Mouse (Mus musculus) c-Kit-positive CD71-positive TER-119-negative erythroid progenitor cells, embryonic 14.5 days (primary cell): Measurements from ENCODE around the gene Cldn10.

Experiments
- DNase-seq: peaks from one replicate; pipeline ENCODE4 v3.0.0-alpha.2; 2013; ENCODE audit warnings: low read depth

Gene Cldn10

DNA sequence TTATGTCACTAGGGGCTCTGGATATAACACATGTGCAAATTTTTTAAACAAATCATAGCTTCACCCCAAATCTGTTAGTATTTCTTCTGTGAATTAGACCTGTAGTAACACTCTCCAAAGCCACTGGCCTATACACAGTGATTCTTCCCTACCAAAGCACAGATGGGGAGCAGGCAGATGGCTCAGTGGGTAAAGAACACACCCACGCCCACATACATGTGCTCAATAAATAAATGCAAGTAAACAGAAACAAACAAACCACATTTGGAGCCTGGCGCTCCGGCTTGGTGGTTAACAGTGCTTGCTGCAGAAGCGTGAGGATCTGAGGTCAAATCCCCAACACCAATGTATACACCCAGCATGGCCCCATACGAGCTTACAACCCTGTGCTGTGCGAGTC, 123.8 kb downstream of the Cldn10 start:
- DNase-seq: no peak

DNA sequence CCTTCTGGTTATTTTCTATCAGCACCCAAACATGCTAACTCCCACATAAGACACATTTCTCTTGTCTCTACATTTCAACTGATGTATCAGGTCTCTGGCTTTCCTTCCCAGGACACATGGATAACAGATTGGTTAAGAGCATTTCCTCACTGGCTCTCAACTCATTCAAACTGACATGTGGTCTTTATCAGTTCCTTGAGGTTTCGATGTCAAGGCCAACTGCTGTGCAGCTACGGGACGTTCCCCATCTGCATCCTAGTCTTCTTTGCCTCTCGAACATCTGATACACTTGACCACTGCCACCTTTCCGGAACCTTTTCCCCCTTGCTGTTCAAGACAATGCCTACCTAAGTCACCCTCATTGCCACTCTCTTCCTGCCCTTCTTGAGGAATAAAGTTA, 125.9 kb downstream of the Cldn10 start:
- no peak for DNase-seq

DNA sequence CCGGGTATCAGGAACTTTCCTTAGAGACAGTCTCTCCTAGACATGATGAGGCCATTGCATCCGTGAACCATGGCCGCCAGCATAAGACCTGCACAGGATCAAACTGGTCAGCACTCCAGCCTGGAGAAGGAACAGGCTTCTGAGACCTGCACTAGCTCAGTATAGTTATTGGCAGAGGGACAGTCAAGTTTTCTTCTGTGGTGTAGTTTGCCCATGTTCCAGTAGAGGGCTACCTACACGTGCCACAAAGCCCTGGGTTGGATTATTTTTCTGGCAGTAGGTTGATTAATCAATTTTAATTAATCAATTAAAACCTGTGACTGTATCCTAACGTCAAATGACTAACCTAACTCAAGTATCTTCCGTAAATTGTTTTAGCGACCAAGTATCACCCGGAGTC, 131.3 kb downstream of the Cldn10 start:
- no peak for DNase-seq

DNA sequence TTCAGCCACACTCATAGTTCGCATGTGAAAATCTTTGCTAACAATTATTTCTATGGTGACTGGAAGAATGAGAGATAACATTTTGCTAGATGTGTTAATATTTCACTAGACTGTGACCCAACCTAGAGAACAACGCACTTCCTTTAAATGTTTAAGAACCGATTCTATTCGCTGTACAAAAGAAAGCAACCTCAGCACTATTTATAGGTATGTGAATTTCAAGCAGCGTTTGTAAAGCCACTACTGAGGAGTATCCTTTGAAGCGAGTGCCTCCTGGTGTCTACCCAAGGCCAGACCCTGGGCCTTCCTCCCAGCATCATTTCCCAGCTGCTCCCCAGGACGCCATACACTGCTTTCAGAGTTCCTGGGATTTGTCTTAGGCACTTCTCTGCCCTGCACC, 132.9 kb downstream of the Cldn10 start:
- no peak for DNase-seq

DNA sequence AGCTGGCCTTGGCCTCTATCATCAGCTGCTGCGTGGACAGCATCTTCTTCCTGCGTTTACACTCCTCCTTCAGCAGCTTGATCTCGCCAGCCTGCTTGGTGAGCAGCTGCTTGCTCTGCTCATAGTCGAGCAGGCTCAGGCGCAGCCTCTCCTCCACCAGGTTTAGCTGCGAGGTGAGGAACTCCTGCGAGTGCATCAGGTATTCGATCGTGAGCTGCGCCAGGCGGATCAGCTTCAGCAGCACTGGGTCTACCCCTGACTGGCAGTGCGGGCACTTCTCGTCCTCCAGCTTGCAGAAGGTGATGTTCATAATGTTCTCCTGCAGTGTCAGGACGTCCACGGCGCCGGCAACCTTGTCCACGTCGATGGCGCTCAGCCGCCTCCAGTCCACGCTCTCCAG, 134.5 kb downstream of the Cldn10 start:
- no peak for DNase-seq

DNA sequence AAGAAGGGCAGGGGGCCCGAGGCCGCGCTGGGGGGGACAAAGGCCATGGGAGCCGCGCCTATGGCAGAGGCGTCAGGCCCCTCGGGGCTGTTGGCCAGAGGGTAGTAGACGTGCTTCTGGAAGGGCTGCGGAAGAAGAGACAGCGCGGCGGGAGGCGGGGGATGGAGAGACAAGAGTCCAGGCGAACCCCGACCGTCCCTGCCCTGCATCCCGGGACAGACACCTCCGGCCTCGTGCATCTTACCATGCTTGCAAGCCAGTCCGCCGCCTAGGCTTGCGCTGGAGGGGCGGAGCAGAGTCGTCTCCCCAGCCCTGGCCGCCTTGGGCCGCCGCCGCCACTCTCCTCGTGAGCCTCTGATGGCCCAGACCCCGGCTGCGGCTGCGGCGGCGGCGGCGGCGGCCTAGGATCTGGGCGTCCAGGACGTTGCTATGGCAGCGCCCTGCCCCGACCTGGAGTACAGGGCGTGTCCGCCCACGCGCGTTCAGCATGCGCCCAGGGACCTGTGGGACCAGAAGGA, 135.0 kb downstream of the Cldn10 start:
- no peak for DNase-seq
